Mouse (Mus musculus): ENCODE measurements around the gene Tmem127.

- TF ChIP-seq CTCF (IDR thresholded peaks at IDR 0.05) (no peak), EP300 (IDR thresholded peaks at IDR 0.05) (no peak)
These were observed 26.9 kb downstream of the Tmem127 start for GRCm38 (mm10) chr2:127274590-127274989.
